Mouse (Mus musculus) hindbrain, embryonic 11.5 days (tissue): ENCODE measurements around the gene Vipr1. TPM values are rescaled to one million over a fixed set of nuclear protein-coding genes. Genes with fewer than 3 reads are reported as not detected.

ENCODE experiments used
- ATAC-seq: fragments of 200-750 bp; cut with Nextera tagmentation; 2 replicates; pipeline ENCODE4 v1.8.0; 2017; ENCODE audit warnings: mild to moderate bottlenecking, moderate TSS enrichment, moderate library complexity; ENCODE audit not compliant: low FRiP score
- DNase-seq: peaks from one replicate; pipeline ENCODE4 v3.0.0-alpha.2; 2015; ENCODE audit warnings: low spot score
- H3K27ac ChIP-seq: fragments of 300-500 bp; sonication (generic); 2 replicates; pipeline ENCODE4 v1.5.1; 2014; ENCODE audit warnings: mild to moderate bottlenecking, low read depth, low read length
- H3K27me3 ChIP-seq: fragments of 300-500 bp; sonication (generic); 2 replicates; pipeline ENCODE4 v1.6.1; 2014; ENCODE audit warnings: mild to moderate bottlenecking, low read length, moderate library complexity, mixed read lengths; ENCODE audit not compliant: control insufficient read depth, insufficient read depth
- H3K36me3 ChIP-seq: fragments of 300-500 bp; sonication (generic); 2 replicates; pipeline ENCODE4 v1.6.1; 2014; ENCODE audit warnings: mild to moderate bottlenecking, low read length, moderate library complexity, mixed read lengths; ENCODE audit not compliant: control insufficient read depth, insufficient read depth
- H3K4me1 ChIP-seq: fragments of 300-500 bp; sonication (generic); replicated peaks from 2 replicates; pipeline ENCODE4 v1.6.1; 2014; ENCODE audit warnings: low read length, mixed read lengths; ENCODE audit not compliant: control insufficient read depth, insufficient read depth
- H3K4me2 ChIP-seq: fragments of 300-500 bp; sonication (generic); replicated peaks from 2 replicates; pipeline ENCODE4 v1.6.1; 2014; ENCODE audit warnings: mild to moderate bottlenecking, low read depth, low read length
- H3K4me3 ChIP-seq: fragments of 300-500 bp; sonication (generic); 2 replicates; pipeline ENCODE4 v1.5.1; 2014; ENCODE audit warnings: low read depth, low read length
- H3K9ac ChIP-seq: fragments of 300-500 bp; sonication (generic); 2 replicates; pipeline ENCODE4 v1.6.1; 2014; ENCODE audit warnings: low read depth, low read length
- H3K9me3 ChIP-seq: fragments of 300-500 bp; sonication (generic); 2 replicates; pipeline ENCODE4 v1.6.1; 2016; ENCODE audit warnings: low read length; ENCODE audit not compliant: control insufficient read depth
- WGBS: fragments of 180-500 bp; shearing (Covaris S2); extraction: QIAGEN DNeasy Blood & Tissue Kit; methylation state at CpG from one replicate; pipeline ENCODE4 v1.1.7; 2014; 5-methylcytosine and 5-hydroxymethylcytosine counted together
- polyA plus RNA-seq: library from polyadenylated mRNA; unstranded; fragments of >200 nt; fragmentation: Nextera tagmentation; extraction: Ambion mirVana; gene quantifications from 2 replicates; pipeline ENCODE4 v1.2.1, GENCODE M21; 2014

Vipr1 gene
- polyA plus RNA-seq, 1 experiment from 2014 or later = 0.57 TPM

- H3K4me2 ChIP-seq = no peak overlapping the region
- no peaks in the 10 kb centered on the region for H3K27me3 ChIP-seq
- no peak overlapping the region for H3K27ac ChIP-seq
- H3K4me1 ChIP-seq = no peaks in the 10 kb centered on the region
- WGBS = 75% methylated on average over 8 of the region's 8 CpGs
- ATAC-seq (no peak), DNase-seq (no peak)
- no peak overlapping the region for H3K9ac ChIP-seq
- no peaks in the 10 kb centered on the region for H3K9me3 ChIP-seq
- H3K4me3 ChIP-seq = no peak overlapping the region
- H3K36me3 ChIP-seq = no peaks in the 10 kb centered on the region; the same call in 1 of the 2 replicates
These were observed 35.0 kb downstream of the Vipr1 start for GRCm38 (mm10) chr9:121677476-121677875.

- DNase-seq = peak; percentile 81
- Histone ChIP-seq H3K27me3 (no peaks in the 10 kb centered on the region), H3K4me1 (no peaks in the 10 kb centered on the region), H3K9ac (no peak overlapping the region), H3K4me3 (no peak overlapping the region), H3K27ac (no peak overlapping the region), H3K36me3 (peaks cover 4% of the 10 kb centered on the region), H3K4me2 (no peak overlapping the region), H3K9me3 (no peaks in the 10 kb centered on the region)
- 20% methylated on average over 6 of the region's 6 CpGs for WGBS
- peak; percentile 86 for ATAC-seq
These were observed 37.0 kb downstream of the Vipr1 start for GRCm38 (mm10) chr9:121679549-121679948.

DNA sequence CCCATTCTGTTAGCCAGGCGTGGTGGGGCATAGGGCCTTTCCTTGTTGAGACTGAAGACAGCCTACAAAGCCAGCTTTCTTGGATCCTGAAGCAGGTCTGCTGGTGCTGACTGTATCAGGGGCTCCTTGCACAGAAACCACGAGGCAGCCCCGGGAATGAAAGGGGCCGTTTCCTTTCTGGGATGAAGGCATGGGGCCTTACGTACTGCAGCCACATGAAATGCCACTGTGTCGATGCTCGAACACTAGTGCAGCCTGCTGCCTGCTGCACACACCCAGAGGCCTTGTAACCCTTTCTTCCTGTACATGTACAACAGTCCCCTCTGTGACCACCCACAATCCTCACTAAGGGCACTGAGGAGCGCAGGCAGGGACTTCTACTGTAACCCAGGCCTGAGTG, 38.7 kb downstream of the Vipr1 start:
- Histone ChIP-seq H3K4me2 (no peak overlapping the region), H3K27me3 (no peaks in the 10 kb centered on the region), H3K4me3 (no peak overlapping the region), H3K36me3 (peaks cover 10% of the 10 kb centered on the region), H3K9me3 (no peaks in the 10 kb centered on the region), H3K4me1 (no peaks in the 10 kb centered on the region), H3K9ac (no peak overlapping the region), H3K27ac (no peak overlapping the region)
- DNase-seq (no peak), ATAC-seq (no peak)
- WGBS = 78% methylated on average over 8 of the region's 8 CpGs

DNA sequence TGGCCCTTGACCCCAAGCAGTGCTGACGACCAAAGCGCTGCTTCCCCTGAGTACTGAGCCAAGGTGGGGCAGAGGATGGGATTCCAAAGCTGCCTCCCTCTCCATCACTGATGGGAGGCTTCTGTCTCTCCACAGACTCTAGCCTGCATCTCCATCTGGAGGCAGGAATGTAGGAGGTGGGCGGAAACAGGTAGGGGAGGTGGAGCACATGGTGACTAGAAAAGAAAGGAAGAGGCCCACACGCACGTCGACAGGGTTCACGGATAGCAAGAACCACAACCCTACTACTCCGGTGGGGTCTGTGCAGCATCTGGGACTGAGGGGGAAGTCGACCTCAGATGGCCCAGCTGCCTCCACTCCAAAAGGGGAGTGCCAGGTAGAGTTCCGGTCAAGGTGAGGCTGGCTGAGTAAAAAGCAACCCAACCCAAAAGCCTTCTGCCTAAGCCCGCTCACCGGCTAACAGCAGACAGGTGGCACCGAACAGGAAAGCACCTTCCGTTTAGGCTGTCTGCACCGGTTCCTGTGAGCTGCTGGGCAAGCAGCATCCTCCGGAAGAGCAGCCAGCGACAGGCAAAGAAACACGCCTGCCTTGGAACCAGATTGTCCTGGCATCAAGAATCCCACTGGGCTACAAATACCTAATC, 39.6 kb downstream of the Vipr1 start:
- H3K27me3 ChIP-seq = no peaks in the 10 kb centered on the region
- no peak for DNase-seq
- no peak overlapping the region for H3K27ac ChIP-seq
- H3K4me1 ChIP-seq = no peaks in the 10 kb centered on the region
- no peak overlapping the region for H3K4me2 ChIP-seq
- no peak overlapping the region for H3K4me3 ChIP-seq
- H3K36me3 ChIP-seq = peaks cover 10% of the 10 kb centered on the region
- no peak for ATAC-seq
- WGBS = 79% methylated on average over 18 of the region's 18 CpGs
- H3K9ac ChIP-seq = no peak overlapping the region
- H3K9me3 ChIP-seq = no peaks in the 10 kb centered on the region

DNA sequence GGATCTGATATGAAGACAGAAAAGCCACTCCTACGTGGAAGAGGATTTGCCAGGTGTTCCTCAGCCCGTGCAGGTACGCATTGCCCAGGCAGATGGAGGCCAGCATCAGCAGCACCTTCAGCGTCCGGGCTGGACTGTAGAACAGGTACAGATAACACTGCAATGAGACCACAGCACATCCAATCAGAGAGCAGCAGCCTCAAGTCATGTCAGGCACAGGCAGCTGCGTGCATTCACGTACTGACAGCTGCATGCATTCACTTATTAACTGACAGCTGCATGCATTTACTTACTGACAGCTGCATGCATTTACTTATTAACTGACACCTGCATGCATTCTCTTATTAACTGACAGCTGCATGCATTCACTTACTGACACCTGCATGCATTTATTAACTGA, 42.2 kb downstream of the Vipr1 start:
- H3K27ac ChIP-seq = no peak overlapping the region
- H3K4me2 ChIP-seq = no peak overlapping the region
- 82% methylated on average over 7 of the region's 7 CpGs for WGBS
- peaks cover 13% of the 10 kb centered on the region for H3K36me3 ChIP-seq
- ATAC-seq (no peak), DNase-seq (no peak)
- no peaks in the 10 kb centered on the region for H3K4me1 ChIP-seq
- no peaks in the 10 kb centered on the region for H3K9me3 ChIP-seq
- no peak overlapping the region for H3K4me3 ChIP-seq
- no peaks in the 10 kb centered on the region for H3K27me3 ChIP-seq
- no peak overlapping the region for H3K9ac ChIP-seq

GRCm38 (mm10) chr9:121690200-121690651, 47.7 kb downstream of the Vipr1 start:
- Histone ChIP-seq H3K27ac (peak overlapping the region; percentile 82), H3K9ac (no peak overlapping the region), H3K4me3 (no peak overlapping the region), H3K27me3 (no peaks in the 10 kb centered on the region), H3K36me3 (peaks cover 7% of the 10 kb centered on the region; the same call in 1 of the 2 replicates), H3K9me3 (no peaks in the 10 kb centered on the region), H3K4me1 (peaks cover 6% of the 10 kb centered on the region; the same call in 1 of the 2 replicates), H3K4me2 (no peak overlapping the region; the same call in 1 of the 2 replicates)
- DNase-seq = peak; percentile 56
- 49% methylated on average over 15 of the region's 15 CpGs for WGBS
- ATAC-seq = peak; percentile 89

DNA sequence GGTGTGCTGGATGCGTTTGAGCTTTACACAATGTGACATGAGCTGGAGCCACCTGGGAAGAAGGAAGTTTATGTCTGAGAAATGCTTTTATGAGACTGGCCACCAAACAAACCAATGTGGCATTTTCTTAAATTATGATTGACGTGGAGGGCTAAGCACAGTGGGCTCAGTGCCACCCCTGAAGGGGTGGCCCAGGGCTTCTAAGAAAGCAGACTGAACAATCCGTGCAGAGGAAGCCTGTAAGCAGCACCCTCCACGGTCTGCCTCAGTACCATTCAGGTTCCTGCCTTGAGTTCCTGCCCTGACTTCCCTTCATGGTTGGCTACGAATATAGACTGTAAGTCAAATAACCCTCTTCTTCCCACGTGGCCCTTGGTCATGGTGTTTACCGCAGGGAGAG, 48.2 kb downstream of the Vipr1 start:
- H3K36me3 ChIP-seq = peaks cover 5% of the 10 kb centered on the region; the same call in 1 of the 2 replicates
- no peak overlapping the region for H3K4me3 ChIP-seq
- no peaks in the 10 kb centered on the region for H3K27me3 ChIP-seq
- DNase-seq (no peak), ATAC-seq (peak; percentile 43)
- no peak overlapping the region for H3K9ac ChIP-seq
- peak overlapping the region; percentile 82 for H3K27ac ChIP-seq
- no peaks in the 10 kb centered on the region for H3K9me3 ChIP-seq
- WGBS = 91% methylated on average over 7 of the region's 7 CpGs
- peaks cover 6% of the 10 kb centered on the region; the same call in 1 of the 2 replicates for H3K4me1 ChIP-seq
- H3K4me2 ChIP-seq = no peak overlapping the region

DNA sequence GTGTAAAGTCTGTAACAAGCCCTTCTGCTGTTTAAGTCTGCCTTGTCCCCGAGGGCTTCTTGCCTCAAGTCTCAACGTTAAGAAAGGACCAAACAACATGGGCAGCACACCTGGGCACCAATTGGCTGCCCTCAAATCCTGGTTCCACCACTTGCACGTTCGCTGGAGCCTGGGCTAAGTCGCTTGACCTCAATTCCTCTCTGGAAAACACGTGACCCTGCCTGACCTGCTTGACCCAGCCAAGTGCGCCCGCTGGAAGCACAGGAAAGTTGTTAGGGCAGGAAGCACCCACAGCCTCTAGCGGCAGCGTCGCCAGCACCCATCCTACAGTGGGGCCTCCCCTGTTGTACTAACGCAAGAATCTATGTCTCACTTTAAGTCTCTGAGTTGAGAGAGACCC, 52.2 kb downstream of the Vipr1 start:
- DNase-seq (no peak), ATAC-seq (no peak)
- no peaks in the 10 kb centered on the region for H3K27me3 ChIP-seq
- H3K9me3 ChIP-seq = no peaks in the 10 kb centered on the region
- H3K9ac ChIP-seq = no peak overlapping the region
- WGBS = 76% methylated on average over 12 of the region's 12 CpGs
- peaks cover 5% of the 10 kb centered on the region; the same call in 1 of the 2 replicates for H3K36me3 ChIP-seq
- no peak overlapping the region for H3K4me2 ChIP-seq
- no peak overlapping the region for H3K27ac ChIP-seq
- no peak overlapping the region for H3K4me3 ChIP-seq
- H3K4me1 ChIP-seq = peaks cover 6% of the 10 kb centered on the region; the same call in 1 of the 2 replicates

DNA sequence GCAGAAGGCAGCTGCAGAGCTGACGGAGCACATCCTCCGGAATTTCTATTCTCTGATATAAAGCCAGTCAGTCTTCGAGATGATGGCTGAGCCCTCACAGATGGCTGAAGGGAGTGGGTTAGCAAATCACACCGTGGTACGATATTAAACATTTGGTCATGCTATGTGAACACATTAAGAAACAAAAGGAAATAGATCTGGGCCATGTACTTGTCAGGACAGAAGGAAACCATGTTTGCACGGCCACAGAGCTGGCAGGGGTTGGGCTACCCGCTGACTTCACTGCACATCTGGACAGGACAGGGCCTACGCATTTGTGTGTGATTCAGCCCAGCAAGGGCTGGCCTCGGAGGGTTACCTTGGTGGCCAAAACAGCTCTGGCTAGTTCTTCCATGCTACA, 54.1 kb downstream of the Vipr1 start:
- Histone ChIP-seq H3K36me3 (peaks cover 5% of the 10 kb centered on the region; the same call in 1 of the 2 replicates), H3K9me3 (no peaks in the 10 kb centered on the region)
- WGBS = 93% methylated on average over 9 of the region's 9 CpGs

More for the DNA sequence above, 54.1 kb downstream of the Vipr1 start:
- no peak for DNase-seq
- no peak for ATAC-seq
- Histone ChIP-seq H3K4me1 (no peaks in the 10 kb centered on the region), H3K4me3 (no peak overlapping the region), H3K4me2 (no peak overlapping the region), H3K27ac (no peak overlapping the region), H3K9ac (no peak overlapping the region), H3K27me3 (no peaks in the 10 kb centered on the region)
